Mouse (Mus musculus): Measurements from ENCODE around the gene Zfp503.

The Zfp503 gene

DNA sequence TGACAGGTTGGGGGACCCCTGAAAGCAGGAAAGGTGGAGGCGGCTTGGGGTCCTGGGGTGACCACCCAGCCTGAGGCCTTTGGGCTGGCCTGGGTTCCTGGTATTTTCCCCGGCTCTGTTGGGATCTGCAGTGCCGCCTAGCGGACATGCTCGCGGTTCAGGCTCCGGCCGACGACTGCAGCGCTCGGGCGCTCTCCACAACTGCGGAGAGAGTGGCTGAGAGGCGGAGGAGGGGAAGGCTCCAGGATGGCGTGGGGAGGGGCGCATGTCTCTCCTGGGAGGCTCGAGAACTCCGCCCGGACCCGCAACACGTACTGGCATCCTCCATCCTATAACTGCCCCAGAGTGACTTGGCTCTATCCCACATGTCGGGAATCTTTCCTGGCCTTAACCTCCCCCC lies 7.9 kb downstream of the Zfp503 start:
- in situ Hi-C loops (cut with MboI, MseI), result loop anchor here (25.0 kb wide), 1 partner anchor 1431 kb away; no protein-coding TSS in a partner anchor

DNA sequence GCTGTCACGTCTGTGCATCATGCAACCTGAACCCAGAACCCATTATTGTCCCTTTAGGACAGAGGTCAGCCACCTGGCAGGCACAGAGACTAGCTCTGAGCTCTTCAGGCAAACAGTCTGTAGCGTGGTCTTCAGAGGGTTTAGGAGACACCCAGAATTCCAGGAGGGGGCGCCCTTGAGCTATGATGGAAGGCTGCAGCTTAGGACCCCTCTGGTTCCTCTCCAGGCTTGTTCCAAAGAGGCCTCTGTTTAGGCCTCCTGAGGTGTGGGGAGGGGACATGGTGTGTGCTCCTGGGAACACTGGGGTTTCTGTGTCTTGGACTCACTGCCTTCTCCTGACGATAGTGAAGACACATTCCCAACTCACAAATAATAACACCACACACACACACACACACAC lies 20.4 kb downstream of the Zfp503 start:
- in situ Hi-C loops (cut with MboI, MseI), result loop anchor here (10.0 to 25.0 kb wide), 2 partner anchors 616 to 1068 kb away; no protein-coding TSS in a partner anchor

GRCm38 (mm10) chr14:21967375-21968010 lies 21.9 kb downstream of the Zfp503 start:
- in situ Hi-C loops (cut with MboI, MseI), result loop anchor here (10.0 to 25.0 kb wide), 2 partner anchors 617 to 1070 kb away; no protein-coding TSS in a partner anchor

- in situ Hi-C loops (cut with MboI, MseI), result loop anchor here (10.0 to 25.0 kb wide), 2 partner anchors 619 to 1071 kb away; no protein-coding TSS in a partner anchor
Observed at GRCm38 (mm10) chr14:21966276-21966675, 23.1 kb downstream of the Zfp503 start.

DNA sequence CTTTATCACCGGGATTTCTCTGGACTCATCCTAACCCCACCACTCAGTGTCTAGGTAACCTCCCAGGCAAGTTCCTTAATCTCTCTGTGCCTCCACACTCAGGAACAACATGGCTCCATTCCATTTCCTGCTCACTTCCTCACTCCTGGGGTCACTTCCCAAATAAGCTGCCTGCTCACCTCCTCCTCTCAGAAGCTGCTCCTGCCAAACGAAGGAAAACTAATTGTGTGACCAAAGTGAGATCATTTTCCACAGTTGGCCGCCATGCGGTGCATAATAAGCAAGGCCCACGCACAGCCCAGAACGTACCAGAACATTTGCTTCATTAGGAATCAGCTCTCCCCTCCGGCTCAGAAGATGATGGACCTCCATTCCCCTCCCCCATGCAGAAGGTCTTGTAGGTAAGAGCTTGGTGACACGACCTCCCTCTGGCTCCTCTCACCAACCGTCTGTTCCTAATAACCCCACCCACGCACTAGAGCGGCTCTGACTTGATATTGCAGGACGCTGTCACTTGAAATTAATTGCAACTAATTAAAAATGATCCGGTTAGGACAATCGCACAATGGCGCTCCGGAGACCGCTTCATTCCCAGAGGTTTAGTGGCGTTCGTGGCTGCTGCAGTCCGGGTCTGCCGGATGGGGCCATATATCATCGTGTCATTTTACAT lies 26.9 kb downstream of the Zfp503 start:
- in situ Hi-C loops (cut with MboI, MseI), result loop anchor here (10.0 to 25.0 kb wide), 2 partner anchors 622 to 1075 kb away; no protein-coding TSS in a partner anchor

DNA sequence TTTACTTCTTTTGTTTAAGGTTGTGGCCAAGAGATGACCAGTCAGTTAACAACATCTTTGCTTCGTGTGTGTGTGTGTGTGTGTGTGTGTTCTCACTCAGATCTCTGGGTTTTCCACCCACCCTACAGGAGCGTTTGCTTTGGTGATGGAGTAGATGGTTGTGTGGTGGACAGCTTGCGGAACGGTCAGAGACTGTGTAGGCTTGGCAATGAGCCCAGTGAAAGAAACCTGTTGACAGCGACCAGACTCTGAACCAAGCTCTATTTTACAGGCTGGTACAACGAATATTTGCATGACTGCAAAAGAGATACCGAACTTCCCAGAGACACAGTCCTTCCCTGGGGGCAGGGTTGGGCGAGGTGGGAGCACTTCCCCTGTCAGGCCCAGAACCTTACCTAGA lies 30.2 kb downstream of the Zfp503 start:
- in situ Hi-C loops (cut with MboI, MseI), result loop anchor here (25.0 kb wide), 1 partner anchor 1078 kb away; no protein-coding TSS in a partner anchor

GRCm38 (mm10) chr14:21958643-21959042 lies 30.8 kb downstream of the Zfp503 start:
- in situ Hi-C loops (cut with MboI, MseI), result loop anchor here (25.0 kb wide), 1 partner anchor 1079 kb away; no protein-coding TSS in a partner anchor

GRCm38 (mm10) chr14:21952541-21952940 lies 36.9 kb downstream of the Zfp503 start:
- in situ Hi-C loops (cut with MboI, MseI), result loop anchor here (25.0 kb wide), 1 partner anchor 1085 kb away; no protein-coding TSS in a partner anchor

- in situ Hi-C loops (cut with MboI, MseI), result loop anchor here (25.0 kb wide), 1 partner anchor 1085 kb away; no protein-coding TSS in a partner anchor
Observed at GRCm38 (mm10) chr14:21951896-21952523, 37.4 kb downstream of the Zfp503 start.

DNA sequence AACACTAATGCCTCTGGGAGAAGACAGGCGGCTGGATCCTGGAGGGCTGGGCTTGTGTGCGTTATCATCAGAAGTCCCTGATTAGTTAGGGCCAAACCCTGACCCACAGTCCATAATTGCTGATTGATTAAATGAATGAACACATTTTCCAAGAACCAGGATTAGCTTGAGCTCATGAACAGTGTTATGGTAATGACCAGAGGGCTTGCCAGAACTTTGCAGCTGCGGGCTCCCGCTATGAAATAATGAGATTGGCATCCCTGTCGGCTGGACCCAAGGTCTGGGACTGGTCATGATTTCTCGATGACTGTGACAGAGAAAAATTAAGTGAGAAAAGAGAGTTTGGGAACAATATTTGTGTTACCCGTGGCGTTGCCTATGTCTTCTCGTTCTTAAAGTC lies 44.5 kb downstream of the Zfp503 start:
- in situ Hi-C loops (cut with MboI, MseI), result loop anchor here (10.0 kb wide), 1 partner anchor 1780 kb away; no protein-coding TSS in a partner anchor

DNA sequence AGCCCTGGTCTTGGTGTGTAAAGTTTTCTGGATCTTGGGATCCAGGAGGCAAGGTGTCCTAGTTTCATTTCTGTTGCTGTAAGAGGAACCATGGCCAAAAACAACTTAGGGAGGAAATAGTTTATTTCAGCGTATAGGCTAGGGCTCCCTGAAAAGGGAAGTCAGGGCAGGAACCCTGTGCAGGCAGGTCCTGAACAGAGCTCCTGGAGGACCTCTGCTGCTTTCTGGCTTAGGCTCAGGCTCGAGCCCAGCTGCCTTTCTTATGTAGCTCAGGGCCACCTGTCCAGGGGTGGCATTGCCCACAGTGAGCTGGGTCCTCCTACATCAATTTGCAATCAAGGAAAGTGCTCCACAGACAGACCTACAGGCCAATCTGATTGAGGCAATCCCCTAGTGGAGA lies 47.8 kb downstream of the Zfp503 start:
- in situ Hi-C loops (cut with MboI, MseI), result loop anchor here (10.0 kb wide), 1 partner anchor 1783 kb away; no protein-coding TSS in a partner anchor

DNA sequence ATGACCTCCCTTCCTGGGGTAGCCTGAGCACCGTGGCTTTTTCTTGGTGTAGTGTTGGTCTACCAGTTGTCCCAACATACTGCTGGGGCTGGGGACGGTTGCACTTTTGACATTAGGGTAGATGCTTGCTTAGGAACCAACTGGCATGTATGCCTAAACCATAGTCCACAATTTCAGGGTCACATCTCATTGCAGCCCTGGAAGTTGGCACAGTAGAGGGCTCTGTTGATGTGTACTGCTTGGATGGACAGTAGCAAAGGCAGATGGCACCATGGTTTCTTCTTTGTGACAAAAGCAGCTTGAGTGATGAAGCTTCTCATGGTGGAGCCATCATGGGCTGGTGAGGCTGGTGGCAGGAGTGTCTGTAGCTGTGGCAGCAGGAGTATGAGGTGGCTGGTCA lies 52.3 kb downstream of the Zfp503 start:
- in situ Hi-C loops (cut with MboI, MseI), result no loop called here

- in situ Hi-C loops (cut with MboI, MseI), result no loop called here
Observed at GRCm38 (mm10) chr14:21936102-21936630, 53.2 kb downstream of the Zfp503 start.

Measured in regulatory T cell (primary cell).